Mouse (Mus musculus) G1E (cell line): Measurements from ENCODE around the gene Nploc4.

Experiments
- CTCF ChIP-seq: IDR thresholded peaks from 2 replicates; pipeline ENCODE4 v1.5.1; 2012; ENCODE audit warnings: low read depth, low read length, inconsistent platforms, mixed read lengths
- GATA1 ChIP-seq: IDR thresholded peaks from 2 replicates; pipeline ENCODE4 v1.6.1; 2012; ENCODE audit warnings: borderline replicate concordance, low read length, inconsistent platforms, mixed read lengths
- POLR2AphosphoS5 ChIP-seq: IDR thresholded peaks from 2 replicates; pipeline ENCODE4 v1.6.1; 2012; ENCODE audit warnings: low read depth, low read length, inconsistent platforms; ENCODE audit not compliant: insufficient replicate concordance

GRCm38 (mm10) chr11:120467736-120468092 is 30.2 kb upstream of the Nploc4 start:
- TF ChIP-seq POLR2AphosphoS5 (no peak), CTCF (no peak), GATA1 (no peak)
